Mouse (Mus musculus) cerebellum, adult 8-10 months (tissue): ENCODE data around the gene Ccdc82.

Source experiments
- DNase-seq: peaks from one replicate; pipeline ENCODE4 v3.0.0; 2022

Gene Ccdc82

DNA sequence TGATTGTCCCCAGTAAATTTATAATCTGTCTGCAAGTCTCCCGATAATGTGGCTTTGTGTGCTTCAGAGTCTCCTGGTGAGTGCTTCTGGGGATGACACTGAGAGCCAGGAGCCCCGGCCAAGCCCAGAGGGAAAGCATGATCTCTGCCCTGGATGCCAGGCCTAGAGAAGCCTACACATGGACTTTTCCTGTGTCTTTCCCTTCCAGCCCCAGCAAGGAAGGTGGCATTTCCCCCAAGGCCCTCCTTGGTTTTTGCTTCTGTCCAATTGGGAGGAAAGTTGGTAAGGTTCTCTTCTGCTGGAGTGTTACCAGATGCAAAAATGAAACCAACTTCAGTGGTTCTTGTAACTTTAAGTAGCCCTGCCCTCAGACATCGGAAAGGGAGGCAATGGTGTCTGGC lies 53.3 kb downstream of the Ccdc82 start:
- DNase-seq = peak; percentile 27

DNA sequence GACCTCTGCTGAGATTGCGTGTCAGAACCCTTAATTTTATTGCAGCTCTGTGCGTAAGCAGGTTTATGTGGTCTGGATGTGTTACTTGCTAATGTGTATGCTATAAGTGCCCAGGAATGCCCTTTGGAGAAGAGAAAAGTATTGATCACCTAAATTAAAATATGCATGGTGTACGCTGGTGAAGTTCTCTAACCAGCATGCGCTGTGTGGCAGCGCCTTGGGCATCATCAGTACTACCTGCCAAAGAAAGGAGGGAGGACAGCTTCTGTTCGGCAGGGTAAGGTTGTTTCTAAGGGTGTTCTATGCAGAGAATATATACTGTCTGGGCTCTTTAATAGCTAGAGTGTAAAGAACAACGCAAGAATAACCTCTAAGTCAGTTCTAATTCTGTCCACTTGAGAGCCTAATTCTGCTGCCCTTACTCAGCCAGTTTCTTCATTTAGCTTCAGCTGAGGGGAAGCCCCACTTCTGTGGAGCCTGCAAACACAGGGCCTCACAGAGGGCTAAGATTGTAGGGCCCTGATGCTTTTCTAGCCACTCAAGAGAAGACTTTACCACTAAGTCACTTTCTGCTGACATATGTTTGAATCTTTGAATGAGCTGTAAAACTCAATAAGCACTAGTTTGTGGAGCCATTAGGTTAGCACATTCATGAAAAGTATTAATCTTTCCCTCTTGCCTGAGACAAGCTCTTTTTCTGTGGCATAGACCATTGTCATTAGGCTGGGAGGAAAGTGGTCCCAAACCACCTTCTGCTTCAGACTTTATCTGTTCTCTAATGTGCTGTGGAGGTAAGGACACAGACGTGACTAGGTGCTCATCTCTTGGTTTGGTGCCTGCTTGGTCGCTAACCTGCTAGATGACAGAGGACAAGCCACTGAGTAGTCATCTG lies 54.4 kb downstream of the Ccdc82 start:
- peak; percentile 25 for DNase-seq

DNA sequence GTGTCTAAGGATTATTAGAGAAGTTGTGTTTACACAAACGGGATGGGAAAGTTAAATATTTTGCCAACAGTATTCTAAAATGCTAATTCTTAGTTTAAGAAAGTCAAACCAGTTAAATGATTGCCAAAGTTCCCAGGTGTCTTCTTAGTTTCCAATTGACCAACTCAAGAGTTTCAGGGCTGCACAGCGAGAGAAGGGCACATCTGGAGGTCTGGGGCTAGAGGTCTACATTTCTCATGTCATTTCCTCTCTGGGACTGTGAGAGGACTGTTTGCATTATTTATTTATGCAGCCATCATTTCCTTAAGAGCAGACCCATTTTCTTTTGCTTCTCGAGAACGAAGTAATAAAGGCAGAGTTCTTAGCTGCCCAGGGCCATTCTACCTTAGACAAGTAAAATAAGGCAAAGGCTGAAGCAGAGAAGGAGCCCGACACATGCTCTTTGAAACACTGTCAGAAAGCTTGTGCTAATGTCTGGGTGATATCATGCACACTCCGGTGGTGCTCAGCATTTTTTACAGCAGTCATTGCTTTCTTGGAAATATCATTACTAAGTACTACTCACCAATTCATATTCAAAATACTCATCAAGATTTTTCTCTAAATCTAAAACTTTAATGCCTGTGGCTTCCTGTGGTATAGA lies 55.5 kb downstream of the Ccdc82 start:
- DNase-seq = no peak

DNA sequence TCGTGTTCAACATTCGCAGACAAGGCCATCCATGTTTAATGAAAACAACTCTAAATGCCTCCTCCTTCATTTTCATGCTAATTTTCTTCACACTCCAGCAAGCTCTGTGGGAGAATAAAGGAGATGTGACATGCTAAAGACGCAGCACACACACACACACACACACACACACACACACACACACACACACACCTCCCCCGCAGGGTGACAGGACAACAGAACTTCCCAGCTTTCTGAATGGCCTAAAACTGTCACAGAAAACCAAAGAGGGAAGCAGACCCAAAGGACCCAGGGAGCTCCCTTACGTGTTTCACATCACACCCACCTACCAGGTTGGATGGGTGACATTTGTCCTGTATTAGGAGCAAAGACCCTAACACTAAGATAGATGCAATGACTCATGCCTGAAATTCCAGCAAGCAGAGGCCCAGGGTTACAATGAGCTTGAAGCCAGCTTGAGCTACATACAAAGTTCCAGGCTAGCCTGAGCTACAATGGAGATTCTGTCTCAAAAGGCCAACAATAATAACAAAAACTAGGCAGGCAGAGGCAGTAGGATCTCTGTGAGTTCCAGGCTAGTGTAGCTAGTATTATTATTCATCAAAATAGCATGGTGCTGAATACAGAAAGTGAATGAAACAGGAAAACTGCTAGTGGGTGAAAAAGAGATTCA lies 56.5 kb downstream of the Ccdc82 start:
- DNase-seq = no peak

DNA sequence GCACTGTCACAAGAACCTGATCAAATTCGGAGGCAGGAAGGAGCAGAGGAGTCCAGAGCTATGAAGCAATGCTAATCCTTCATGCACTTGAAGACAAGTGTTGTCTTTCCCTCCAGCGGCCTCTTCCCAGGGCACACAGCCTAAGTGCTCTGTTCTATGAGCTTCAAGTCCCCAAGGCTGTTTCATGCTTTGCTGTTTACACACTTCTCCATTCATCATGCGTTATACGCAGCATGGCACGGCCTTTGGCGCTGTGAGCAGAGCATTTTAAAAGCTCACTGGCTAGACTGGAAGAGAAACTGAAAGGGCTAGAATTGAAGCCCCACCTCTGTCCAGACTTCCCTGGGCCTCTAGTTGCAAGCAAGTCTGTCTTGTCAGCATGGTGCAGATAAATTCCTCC lies 57.2 kb downstream of the Ccdc82 start:
- DNase-seq = no peak

DNA sequence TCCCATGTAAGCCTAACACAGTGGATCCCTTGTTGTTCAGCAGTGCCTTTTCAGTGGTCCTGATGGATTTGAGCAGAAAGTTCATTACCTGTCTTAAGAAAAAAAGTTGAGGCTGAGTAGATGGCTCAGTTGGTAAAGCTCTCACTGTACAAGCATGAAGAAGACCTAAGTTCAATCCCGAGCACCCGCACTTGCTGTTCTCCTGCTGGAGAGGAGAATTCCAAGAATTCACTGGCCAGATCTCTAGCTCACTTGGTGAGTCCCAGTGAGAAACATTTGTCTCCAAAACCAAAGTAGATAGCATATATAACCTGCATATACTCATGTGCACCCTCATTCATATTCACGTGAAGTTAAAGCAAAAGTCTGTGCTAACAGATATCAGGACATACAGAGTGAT lies 59.7 kb downstream of the Ccdc82 start:
- DNase-seq = no peak

DNA sequence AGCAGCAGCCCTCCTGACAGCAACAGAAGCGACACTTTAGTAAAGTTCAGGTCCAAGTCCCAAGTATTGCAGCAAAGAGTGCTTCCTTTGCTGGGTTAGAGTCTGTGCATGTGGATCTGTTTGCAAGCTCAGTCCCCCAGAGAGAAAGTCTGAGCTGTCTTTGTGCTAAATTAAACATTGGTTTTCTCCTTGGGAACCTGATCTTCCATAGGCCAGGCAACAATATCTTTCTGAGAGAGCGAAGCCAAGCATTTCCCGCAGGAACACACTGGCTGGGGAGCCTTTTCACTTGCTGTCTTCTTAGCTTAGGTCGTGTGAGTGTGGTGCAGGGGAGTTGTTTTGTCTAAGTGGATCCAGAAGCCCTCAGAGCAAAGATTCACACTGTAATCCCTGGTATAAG lies 60.5 kb downstream of the Ccdc82 start:
- no peak for DNase-seq

DNA sequence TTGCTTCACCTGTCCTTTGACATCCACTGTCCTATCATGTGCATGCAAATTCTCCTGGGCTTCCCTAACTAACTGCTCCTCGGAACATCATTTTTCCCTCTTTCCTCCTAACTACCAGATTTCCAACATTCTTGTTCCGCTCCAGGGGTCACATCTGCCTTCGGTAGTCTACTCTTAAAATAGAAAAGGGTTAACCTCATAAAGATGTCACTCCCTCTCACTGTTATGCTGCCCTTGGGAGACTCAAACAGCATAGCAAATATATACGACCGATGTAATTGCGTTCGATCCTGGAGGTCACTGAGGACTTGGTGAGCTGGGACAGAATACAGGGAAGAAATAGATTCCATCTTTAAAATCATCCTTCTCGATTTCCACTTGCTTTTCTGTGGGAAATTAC lies 62.0 kb downstream of the Ccdc82 start:
- DNase-seq = no peak

DNA sequence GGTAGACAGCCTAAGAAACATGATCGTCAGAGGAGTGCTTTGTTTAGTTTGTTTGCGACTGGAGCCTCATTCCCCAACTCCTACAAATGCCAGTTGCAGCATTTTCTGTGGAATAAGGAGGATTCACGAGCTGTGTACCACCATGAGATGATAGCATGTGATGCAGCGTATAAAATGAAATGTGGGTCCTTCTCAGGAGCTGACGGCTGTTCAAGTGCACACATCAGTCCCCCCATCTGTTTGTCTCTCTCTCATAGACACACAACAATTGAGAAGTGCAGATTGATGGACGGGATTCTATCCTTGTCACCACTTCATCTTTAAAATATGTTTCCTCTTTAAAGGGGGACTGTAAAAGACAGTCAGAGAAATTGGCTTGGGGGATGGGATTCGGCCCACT lies 63.1 kb downstream of the Ccdc82 start:
- DNase-seq = no peak

DNA sequence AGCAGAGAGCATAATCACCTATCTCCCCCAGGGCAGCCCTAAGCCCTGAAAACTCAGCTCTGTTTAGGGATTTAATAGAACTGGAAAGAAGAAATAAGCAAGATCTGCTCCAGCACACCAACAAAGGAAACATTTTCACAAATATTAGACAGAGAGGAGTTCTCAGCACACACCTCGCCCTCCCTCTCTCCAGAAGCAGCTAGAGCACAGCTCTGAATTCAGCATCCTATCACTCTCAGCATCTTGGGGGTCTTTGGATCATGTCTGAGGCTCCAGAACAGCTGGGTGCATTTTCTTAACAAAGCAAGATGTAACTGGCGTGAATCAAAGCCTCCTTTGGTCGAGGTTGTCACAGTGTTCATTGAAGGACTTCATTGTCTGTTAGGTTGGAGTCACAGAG lies 63.5 kb downstream of the Ccdc82 start:
- DNase-seq = no peak

DNA sequence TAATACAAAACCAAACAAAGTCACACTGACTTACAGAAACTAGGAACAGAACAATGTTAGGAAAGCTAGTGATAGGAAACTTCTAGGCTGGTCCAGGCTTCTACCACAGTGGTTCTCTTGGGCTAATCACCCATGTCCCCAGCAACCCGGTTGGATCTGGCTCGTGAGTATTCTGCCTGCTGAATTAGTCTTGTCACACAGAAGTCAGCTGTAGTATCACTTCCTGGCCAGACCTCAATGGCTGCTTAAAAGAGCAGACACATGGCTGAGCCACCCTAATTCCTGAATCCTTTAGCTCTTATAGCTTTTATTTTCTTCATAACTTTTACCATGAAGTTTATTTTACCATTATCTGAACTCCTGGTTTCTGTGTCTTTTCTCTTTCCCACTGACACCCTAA lies 64.3 kb downstream of the Ccdc82 start:
- no peak for DNase-seq

DNA sequence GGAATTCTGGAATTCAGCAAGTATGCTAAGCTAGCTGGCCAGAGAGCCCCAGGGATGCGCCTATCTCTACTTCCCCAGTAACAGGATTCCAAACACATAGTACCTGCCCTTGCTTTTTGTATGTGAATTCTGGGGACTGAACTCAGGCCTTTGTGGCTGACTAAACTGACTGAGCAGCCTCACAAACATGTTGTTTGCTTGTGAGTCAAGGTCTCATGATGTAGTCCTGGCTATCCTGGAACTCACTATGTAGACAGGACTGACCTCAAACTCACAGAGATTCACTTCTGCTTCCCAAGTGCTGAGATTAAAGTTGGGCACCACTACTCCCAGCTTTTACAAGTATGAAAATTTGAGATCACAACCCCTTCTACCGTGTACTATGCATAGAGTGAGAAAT lies 67.2 kb downstream of the Ccdc82 start:
- DNase-seq = no peak

DNA sequence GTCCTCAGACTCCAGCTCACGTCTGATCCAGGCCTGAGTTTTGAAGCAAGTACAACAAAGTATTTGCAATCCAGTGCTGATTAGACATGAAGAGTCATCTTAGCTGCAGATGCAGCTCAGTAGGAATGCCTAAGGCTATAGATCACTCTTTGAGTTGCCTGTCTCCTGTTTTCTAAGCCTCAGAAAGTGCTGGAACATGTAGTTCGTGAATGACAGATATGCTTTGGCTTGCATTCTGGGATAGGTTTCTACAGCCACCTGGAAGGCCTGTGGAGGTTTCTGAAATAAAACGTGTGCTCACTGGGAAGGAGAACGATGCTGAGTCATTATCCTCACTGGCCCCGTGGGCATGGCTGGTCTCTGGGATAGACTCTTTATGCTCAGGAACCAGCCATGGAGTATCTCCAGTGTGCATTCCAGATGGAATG lies 67.8 kb downstream of the Ccdc82 start:
- no peak for DNase-seq

DNA sequence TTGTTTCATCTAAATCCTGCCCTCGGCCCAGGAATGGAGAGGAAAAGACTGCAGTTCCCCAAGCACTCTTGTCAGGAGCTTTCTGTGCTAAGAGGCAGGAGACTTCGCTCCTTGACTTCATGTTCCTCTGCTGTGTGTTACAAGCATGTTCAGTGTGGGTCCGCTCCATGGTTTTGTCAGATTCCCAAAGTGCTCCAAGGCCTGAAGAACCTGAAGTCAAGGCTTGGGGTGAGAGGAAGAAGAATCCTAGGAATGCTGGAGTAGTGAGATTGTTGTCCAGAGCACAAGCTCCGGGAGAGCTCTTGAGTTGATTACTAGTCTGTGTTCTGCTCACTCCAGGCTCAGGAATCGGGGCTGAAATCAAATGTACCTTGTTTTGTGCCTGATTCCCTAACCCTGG lies 68.6 kb downstream of the Ccdc82 start:
- no peak for DNase-seq

DNA sequence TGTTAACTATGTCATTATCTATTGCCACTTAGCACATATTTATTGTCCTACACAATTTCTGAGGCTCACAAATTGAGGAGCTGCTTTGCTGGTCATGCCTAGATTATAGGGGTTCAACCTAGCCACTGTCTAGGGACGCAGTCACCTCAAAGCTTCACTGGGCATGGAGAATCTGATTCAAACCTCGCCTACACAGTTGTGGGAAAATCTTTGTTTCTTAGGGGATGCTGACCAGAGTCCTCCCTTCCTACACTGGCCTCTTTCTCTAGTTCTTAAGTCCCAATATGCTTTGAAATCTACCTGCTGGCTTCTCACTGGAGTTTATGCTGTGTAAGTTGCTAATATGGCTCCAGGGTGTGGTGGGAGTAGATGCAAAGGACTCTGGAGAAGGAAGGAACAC lies 72.8 kb downstream of the Ccdc82 start:
- DNase-seq = no peak

DNA sequence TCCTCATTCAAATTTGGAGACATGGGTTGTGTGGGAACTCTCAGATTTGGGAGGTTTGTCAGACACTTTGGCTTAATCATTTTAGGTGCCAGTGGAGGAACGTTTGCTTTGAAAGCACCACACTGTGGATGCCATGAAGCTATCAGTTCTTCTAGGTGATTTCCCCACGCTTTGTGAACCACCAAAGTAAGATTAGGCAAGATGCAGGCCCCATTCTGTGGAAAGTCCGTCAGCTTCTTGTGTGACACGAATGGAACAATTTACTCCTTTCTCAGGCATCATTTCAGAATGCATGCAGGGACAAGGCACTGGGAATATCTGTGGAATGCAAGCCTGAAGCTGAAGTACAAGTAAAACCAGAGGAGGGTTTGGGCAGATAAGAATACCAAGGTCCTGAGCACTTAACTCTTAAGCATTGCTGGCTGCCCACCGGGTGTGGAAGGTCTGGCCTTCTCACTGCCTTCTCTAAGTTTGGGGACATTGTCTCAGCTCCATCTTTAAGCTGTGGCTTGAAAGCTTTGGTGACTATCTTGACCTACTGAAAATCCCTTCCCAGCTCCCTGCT lies 74.1 kb downstream of the Ccdc82 start:
- DNase-seq = no peak

DNA sequence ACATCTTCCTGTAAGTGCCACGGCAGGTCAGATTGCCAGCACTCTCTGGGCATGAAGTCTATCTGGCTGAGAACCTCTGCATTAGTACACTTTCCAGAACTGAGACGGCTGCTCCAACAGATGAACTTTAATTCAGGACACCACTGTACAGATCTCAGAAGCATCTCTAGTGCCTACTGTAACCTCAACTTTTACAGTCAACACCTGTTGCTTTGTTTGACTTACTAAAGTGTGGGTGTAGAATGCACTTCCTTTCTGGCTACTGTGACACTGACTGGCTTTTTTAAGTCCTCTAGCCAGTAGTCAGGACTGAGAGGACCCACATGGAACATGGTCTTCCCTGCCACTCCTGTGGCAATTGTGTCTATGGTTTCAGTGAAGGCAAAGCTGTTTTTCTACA lies 76.3 kb downstream of the Ccdc82 start:
- no peak for DNase-seq

DNA sequence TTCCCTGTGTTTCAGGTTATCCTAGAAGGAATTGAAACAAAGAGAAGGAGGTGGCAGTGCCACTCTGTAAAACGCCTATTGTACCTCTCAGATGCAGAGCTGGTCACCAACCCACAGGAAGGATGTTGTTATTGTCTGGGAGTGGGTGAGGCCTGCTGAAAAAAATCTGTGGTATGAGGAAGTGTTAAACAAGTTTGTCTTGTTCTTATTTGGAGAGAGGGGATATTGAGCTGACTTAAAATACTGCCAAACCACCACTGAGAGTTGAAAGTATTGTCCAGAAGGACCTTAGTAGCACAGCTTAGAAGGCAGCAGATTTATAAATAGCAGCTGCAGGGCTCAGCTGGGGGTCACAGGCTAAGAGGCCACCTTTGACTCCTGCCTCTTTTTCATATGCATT lies 76.9 kb downstream of the Ccdc82 start:
- DNase-seq = no peak
